Mouse (Mus musculus) thymus, postnatal 4 days (tissue): ENCODE results near the gene Zbtb1.

Experiments
- DNase-seq: peaks from one replicate; pipeline ENCODE4 v3.0.0; 2021

The Zbtb1 gene

GRCm38 (mm10) chr12:76369978-76370830 is at the start of gene Zbtb1:
Gene Zbtb1 (plus strand): TSS chr12:76370266.
- DNase-seq, result peak; percentile 86

DNA sequence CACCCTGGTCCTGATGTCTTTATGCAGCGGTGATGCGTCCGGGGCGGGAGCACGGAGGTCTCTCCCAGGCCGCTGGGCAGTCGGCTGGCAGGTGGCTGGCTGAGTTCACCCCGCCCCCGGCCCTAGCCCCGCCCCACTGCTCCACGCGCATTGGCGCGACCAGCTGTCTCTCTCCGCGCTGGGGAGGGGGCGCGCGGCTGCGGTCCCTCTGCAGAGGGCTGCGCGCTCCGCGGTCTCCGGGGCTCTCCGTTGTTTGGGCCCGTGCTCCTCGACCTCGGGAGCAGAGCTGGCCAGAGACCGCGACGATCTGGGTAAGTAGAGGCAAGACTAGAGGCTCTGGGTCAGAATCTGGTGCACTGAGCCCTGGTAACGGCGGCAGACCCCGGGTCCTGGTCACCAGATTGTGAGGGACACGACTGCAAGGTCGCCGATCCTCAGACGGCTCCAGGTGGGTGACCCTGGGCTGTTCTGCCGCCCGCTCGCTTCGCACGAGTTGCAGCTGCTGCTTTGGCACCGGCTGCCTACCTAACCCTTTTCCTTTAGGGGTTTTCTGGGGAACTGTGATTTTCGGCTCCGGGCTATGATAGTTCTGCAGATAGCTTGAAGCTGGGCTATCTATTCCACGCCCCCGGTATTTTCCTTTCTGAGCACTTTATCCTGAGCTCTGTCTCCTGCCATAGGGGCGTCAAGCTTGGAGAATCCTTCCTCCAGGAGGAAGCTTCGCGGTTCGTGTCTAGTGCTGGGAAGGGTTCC is 45.2 kb upstream of the Zbtb1 start, which contains the start of gene Akap5:
Akap5 (plus strand) TSS at position 213 of the 753 bp plus-strand sequence.
- DNase-seq, result peak; percentile 76

GRCm38 (mm10) chr12:76326437-76327220 is 43.4 kb upstream of the Zbtb1 start:
- DNase-seq, result no peak

GRCm38 (mm10) chr12:76328567-76329354 is 41.3 kb upstream of the Zbtb1 start:
- DNase-seq, result no peak

DNA sequence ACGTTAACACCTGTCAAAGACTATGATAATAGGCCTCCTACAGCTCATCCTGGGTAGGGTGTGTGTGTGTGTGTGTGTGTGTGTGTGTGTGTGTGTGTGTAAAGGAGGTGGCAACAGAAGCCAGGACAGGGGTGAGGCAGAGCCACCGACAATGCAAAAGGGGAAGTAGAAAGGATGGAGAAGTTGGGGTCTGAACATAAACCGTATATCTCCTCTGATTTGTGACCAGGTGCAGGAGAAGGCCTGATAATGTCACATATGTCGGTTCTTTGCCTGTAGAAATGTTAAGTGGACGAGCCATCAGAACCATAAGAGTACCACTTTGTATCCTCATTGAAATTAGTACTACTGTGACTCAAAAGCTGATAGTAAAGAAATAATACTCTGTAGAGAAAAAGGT is 36.4 kb upstream of the Zbtb1 start:
- no peak for DNase-seq

DNA sequence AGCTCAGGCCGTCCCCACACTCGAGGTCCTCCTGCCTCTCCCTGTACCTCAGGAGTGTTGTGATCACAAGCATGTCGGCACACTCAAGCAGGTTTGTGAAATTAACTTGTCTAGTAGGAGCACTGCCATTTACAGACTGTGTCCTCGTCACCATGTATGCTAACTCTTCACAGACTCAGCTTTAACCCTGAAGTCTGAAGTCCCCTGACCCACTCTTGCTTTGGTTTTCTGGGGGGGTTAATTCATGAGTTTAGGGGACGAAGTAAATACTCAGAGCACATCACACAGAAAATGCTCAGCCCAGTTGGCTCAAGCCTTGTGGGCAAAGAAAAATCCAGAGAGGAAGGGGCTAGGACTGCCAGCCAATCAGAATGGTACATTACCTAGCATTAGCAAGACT is 34.4 kb upstream of the Zbtb1 start:
- no peak for DNase-seq

- DNase-seq, result no peak
Observed at GRCm38 (mm10) chr12:76336111-76336965, 33.7 kb upstream of the Zbtb1 start.

DNA sequence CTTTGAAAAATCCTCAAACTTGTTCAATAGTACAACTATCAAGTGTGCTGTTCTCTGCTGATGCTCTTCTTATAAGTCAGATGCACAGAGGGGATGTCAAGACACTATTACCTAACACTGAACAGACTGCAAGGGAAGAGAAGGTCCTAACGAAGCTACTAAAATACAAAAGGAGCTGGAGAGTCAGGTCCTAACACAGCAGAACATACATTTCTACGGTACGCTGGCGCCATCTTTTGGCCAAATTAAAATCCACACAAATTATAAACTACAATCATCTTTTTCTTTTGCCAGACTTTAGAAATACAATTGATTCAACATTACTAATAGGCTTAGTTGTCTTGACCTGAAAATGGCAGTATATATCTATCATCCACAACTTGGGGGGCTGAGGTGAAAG is 29.0 kb upstream of the Zbtb1 start:
- DNase-seq, result peak; percentile 68

- DNase-seq, result peak; percentile 58
Observed at GRCm38 (mm10) chr12:76345759-76346455, 24.2 kb upstream of the Zbtb1 start.

DNA sequence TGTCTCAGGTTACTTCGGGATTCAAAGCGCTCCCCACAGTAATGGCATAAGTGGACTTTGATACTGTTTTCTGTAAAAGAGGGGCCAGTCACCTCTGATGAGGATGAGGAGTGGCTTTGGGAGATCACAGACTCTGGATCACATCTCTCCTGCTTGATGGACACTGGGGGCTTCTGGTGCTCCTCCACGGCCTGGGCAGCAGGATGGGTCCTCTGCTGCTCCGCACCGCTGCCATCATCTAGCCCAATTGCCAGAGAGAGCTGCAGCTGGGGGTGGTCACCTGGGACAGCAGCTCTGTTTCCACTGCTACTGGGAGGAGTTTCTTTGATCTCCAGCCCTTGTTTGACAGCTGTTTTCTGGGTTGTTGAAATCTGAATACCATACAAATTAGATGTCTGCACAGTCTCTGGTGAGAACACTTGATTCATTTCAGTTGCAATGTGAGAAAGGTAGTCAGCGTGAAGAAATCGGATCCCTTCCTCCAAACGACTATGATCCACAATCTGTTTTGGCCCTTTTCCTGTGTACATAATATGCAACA is 20.3 kb upstream of the Zbtb1 start:
- DNase-seq, result no peak

DNA sequence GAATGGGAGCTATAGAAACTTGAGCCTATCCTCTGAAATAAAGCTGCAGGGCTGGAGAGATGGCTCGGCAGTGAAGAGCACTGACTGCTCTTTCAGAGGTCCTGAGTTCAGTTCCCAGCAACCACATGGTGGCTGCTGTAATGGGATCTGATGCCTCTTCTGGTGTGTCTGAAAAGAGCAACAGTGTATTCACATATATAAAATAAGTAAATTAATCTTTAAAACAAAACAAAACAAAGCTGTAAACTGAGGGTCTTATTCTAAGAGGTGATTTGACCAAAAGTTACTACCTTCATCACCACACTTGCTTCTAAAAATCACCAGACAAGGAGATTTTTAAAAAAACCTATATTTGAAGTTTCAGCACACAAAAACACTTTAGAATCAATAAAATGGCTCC is 9.2 kb upstream of the Zbtb1 start:
- DNase-seq, result no peak

- DNase-seq, result peak; percentile 34
Observed at GRCm38 (mm10) chr12:76361405-76362302, 8.4 kb upstream of the Zbtb1 start.

DNA sequence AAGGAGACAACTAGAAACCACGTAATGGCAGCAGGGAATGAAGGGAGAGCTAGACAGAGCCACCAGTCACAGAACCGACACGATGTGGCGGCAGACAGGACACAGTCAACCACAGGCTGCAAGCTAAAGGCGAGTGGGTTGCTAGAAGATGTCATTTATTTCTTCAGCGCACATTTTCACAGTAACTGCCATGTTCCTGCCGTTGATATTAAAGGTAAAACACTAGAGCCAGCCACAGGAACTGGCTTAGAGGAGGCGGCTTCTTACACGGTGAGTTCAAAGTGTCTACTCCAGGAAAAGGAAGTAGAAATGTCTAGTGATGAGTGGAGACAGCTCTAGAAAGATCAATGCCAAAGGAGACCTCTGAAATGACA is 7.8 kb upstream of the Zbtb1 start:
- DNase-seq, result peak; percentile 43

DNA sequence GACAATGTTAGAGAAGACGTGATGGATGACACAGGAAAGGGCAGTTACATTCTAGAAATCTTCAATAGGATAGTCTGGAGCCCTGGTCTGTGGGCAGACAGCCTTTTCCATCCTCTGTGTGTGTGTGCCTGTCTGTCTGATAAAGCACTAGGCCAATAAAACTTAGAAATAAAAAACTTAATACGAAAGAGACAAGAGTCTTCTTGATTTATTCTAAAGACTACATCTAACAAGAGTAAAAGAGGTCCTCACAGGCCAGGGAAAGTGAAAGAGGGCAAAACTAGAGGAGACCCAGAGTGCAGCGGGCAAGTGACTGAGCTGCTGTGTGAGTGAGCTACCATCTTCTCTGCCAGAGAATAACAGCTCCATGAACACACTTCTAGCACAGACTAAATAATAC is 3.8 kb upstream of the Zbtb1 start:
- DNase-seq, result no peak

DNA sequence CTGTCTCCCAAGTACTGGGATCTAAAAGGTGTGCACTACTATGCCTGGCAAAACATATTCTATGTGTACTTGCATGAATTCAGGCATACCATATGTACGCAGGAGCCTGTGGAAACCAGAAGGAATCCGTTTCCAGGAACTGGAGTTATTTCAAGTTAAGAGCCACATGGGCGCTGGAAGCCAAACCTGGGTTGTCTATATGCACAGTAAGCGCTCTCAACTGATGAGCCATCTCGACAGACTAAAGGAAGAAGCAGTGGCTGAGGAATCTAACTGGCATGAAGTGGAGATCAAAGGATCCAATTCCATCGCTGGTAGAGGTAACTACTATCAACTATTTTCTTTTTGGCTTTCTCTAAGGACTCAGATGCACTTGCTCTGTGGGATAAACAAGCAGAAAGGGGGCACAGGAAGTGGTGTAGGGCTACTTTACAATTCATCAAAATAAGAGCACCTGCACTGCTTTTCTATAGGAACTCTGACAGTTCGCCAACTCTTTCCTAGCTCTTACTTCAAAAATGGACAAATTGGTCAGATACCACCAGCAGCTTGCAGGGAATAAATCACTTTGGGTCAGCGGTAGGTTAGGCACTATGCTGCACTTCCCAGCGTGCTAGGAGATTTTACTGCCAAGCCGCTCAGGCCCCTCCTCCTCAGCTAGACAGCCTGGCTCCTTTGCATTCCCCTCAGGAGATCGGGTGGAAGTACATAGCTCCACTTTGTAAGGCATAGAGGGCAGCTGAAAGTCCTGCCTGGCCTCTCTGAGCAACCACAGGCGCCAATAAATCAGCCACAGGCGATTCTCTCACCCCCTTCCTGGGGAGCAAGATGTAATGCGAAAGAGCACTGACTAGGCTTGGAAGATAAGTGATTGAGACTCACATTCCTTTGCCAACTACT is 2.7 kb upstream of the Zbtb1 start:
- DNase-seq, result peak; percentile 58

DNA sequence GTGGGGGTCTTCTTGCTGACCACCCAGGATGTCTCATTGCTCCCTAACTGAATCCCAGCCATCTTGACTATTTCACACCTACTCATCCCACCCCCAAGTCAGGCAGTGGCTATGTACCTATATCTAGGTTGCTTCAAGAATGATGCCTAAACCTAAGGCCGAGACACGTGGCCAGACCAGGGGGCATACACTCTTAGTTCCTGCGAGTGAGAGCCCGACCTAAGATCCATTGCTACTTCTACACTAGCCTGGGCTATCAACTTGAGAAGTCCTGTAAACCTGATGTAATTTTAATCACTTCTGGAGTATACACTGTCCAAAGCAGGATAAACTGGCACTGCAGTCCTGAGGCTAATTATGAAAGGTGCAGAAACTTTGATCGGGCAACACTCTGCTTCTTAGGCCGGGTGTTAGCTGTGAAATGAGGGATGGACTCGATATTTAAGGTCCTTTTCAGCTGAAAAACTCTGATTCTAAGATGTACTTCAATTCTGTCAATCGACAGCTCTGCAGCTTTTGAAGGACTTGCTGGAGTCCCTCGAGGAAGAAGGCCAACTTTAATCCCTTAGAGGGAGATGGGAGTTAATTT is 1.8 kb upstream of the Zbtb1 start:
- peak; percentile 44 for DNase-seq

DNA sequence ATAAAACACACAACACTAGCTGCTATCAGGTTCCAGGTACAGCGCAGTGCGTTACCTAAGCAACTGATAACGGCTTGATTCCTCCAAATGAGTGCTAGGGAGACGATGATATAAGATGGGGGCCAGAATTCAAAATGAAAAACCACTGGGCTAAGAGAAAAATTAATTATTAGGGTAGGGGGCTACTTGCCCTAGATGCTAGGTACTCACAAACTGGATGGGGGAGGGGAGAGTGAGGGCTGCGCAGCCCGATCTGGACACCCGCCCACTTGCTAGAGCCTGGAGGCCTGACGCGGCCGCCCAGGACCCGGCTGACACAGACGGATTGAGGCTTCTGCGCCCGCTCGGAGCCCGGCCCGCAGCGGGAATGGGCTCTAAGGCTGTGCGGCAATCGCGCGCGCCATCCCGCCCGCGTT is 1.3 kb upstream of the Zbtb1 start:
- no peak for DNase-seq
